Mouse (Mus musculus) forebrain, embryonic 16.5 days (tissue): Measurements from ENCODE around the gene Rad51b. TPM values are rescaled to one million over a fixed set of nuclear protein-coding genes. Genes with fewer than 3 reads are reported as not detected.

Experiments
- ATAC-seq: fragments of 200-750 bp; cut with Nextera tagmentation; 2 replicates; pipeline ENCODE4 v1.8.0; 2017; ENCODE audit warnings: mild to moderate bottlenecking, moderate library complexity
- H3K27ac ChIP-seq: fragments of 300-500 bp; sonication (generic); 2 replicates; pipeline ENCODE4 v1.5.1; 2014; ENCODE audit warnings: low read length, control low read depth
- H3K27me3 ChIP-seq: fragments of 300-500 bp; sonication (generic); replicated peaks from 2 replicates; pipeline ENCODE4 v1.6.1; 2014; ENCODE audit warnings: low read length; ENCODE audit not compliant: control insufficient read depth, insufficient read depth
- H3K36me3 ChIP-seq: fragments of 300-500 bp; sonication (generic); 2 replicates; pipeline ENCODE4 v1.6.1; 2014; ENCODE audit not compliant: control insufficient read depth, insufficient read depth
- H3K4me1 ChIP-seq: fragments of 300-500 bp; sonication (generic); replicated peaks from 2 replicates; pipeline ENCODE4 v1.6.1; 2014; ENCODE audit warnings: low read length; ENCODE audit not compliant: control insufficient read depth, insufficient read depth
- H3K4me2 ChIP-seq: fragments of 300-500 bp; sonication (generic); 2 replicates; pipeline ENCODE4 v1.6.1; 2014; ENCODE audit warnings: mild to moderate bottlenecking, low read length, control low read depth
- H3K4me3 ChIP-seq: fragments of 300-500 bp; sonication (generic); replicated peaks from 2 replicates; pipeline ENCODE4 v1.5.1; 2014; ENCODE audit warnings: mild to moderate bottlenecking, low read length, control low read depth
- H3K9ac ChIP-seq: fragments of 300-500 bp; sonication (generic); replicated peaks from 2 replicates; pipeline ENCODE4 v1.6.1; 2014; ENCODE audit warnings: low read depth, low read length, control low read depth
- H3K9me3 ChIP-seq: fragments of 300-500 bp; sonication (generic); 2 replicates; pipeline ENCODE4 v1.6.1; 2016; ENCODE audit warnings: low read length; ENCODE audit not compliant: control insufficient read depth
- WGBS: fragments of 180-500 bp; shearing (Covaris S2); extraction: QIAGEN DNeasy Blood & Tissue Kit; methylation state at CpG from one replicate; pipeline ENCODE4 v1.1.7; 2014; 5-methylcytosine and 5-hydroxymethylcytosine counted together
- polyA plus RNA-seq: library from polyadenylated mRNA; unstranded; fragments of >200 nt; fragmentation: Nextera tagmentation; extraction: Ambion mirVana; gene quantifications from 2 replicates; pipeline ENCODE4 v1.2.1, GENCODE M21; 2015

Rad51b gene
- polyA plus RNA-seq, 1 experiment from 2014 or later: 2.6 TPM

- Histone ChIP-seq H3K4me1 (peaks cover 30% of the 10 kb centered on the region), H3K36me3 (no peaks in the 10 kb centered on the region), H3K9me3 (no peaks in the 10 kb centered on the region), H3K27me3 (no peaks in the 10 kb centered on the region), H3K27ac (no peak overlapping the region), H3K4me2 (no peak overlapping the region), H3K9ac (no peak overlapping the region), H3K4me3 (no peak overlapping the region)
- WGBS: 54% methylated on average over 6 of the region's 6 CpGs
- ATAC-seq: no peak
Observed at GRCm38 (mm10) chr12:79838181-79838961, 541.3 kb downstream of the Rad51b start.

GRCm38 (mm10) chr12:79839096-79839941 lies 542.2 kb downstream of the Rad51b start:
- Histone ChIP-seq H3K4me2 (no peak overlapping the region), H3K27ac (no peak overlapping the region), H3K4me3 (no peak overlapping the region), H3K36me3 (no peaks in the 10 kb centered on the region), H3K9me3 (no peaks in the 10 kb centered on the region), H3K4me1 (peaks cover 33% of the 10 kb centered on the region), H3K27me3 (no peaks in the 10 kb centered on the region), H3K9ac (no peak overlapping the region)
- ATAC-seq: no peak
- 9% methylated on average over 12 of the region's 12 CpGs for WGBS

GRCm38 (mm10) chr12:79840465-79840864 lies 543.4 kb downstream of the Rad51b start:
- Histone ChIP-seq H3K9ac (no peak overlapping the region), H3K4me1 (peaks cover 33% of the 10 kb centered on the region), H3K36me3 (no peaks in the 10 kb centered on the region), H3K4me3 (no peak overlapping the region), H3K9me3 (no peaks in the 10 kb centered on the region), H3K27me3 (no peaks in the 10 kb centered on the region), H3K27ac (no peak overlapping the region), H3K4me2 (no peak overlapping the region)
- 47% methylated on average over 5 of the region's 5 CpGs for WGBS
- ATAC-seq: no peak

- H3K4me2 ChIP-seq: no peak overlapping the region
- peaks cover 33% of the 10 kb centered on the region for H3K4me1 ChIP-seq
- WGBS: 89% methylated on average over 3 of the region's 3 CpGs
- H3K36me3 ChIP-seq: no peaks in the 10 kb centered on the region
- H3K27me3 ChIP-seq: no peaks in the 10 kb centered on the region
- ATAC-seq: no peak
- H3K9ac ChIP-seq: no peak overlapping the region
- no peaks in the 10 kb centered on the region for H3K9me3 ChIP-seq
- no peak overlapping the region for H3K4me3 ChIP-seq
- no peak overlapping the region for H3K27ac ChIP-seq
Observed at GRCm38 (mm10) chr12:79841248-79841647, 544.2 kb downstream of the Rad51b start.

- H3K9ac ChIP-seq: no peak overlapping the region
- H3K27me3 ChIP-seq: no peaks in the 10 kb centered on the region
- peak; percentile 54 for ATAC-seq
- peaks cover 37% of the 10 kb centered on the region for H3K4me1 ChIP-seq
- peak overlapping the region; percentile 12; the same call in 1 of the 2 replicates for H3K27ac ChIP-seq
- no peak overlapping the region for H3K4me3 ChIP-seq
- no peaks in the 10 kb centered on the region for H3K9me3 ChIP-seq
- no peak overlapping the region for H3K4me2 ChIP-seq
- WGBS: 21% methylated on average over 7 of the region's 7 CpGs
- H3K36me3 ChIP-seq: no peaks in the 10 kb centered on the region
Observed at GRCm38 (mm10) chr12:79842319-79842718, 545.2 kb downstream of the Rad51b start.

GRCm38 (mm10) chr12:79843002-79843401 lies 545.9 kb downstream of the Rad51b start:
- Histone ChIP-seq H3K27me3 (no peaks in the 10 kb centered on the region), H3K4me2 (no peak overlapping the region), H3K4me1 (peaks cover 37% of the 10 kb centered on the region), H3K4me3 (no peak overlapping the region), H3K9me3 (no peaks in the 10 kb centered on the region), H3K36me3 (no peaks in the 10 kb centered on the region), H3K9ac (no peak overlapping the region), H3K27ac (peak overlapping the region; percentile 12; the same call in 1 of the 2 replicates)
- WGBS: 76% methylated on average over 11 of the region's 11 CpGs
- ATAC-seq: no peak

GRCm38 (mm10) chr12:79843496-79843895 lies 546.4 kb downstream of the Rad51b start:
- Histone ChIP-seq H3K27me3 (no peaks in the 10 kb centered on the region), H3K27ac (no peak overlapping the region)

GRCm38 (mm10) chr12:79846247-79847151 lies 549.4 kb downstream of the Rad51b start:
- Histone ChIP-seq H3K27me3 (no peaks in the 10 kb centered on the region), H3K4me3 (no peak overlapping the region), H3K9me3 (no peaks in the 10 kb centered on the region), H3K27ac (no peak overlapping the region), H3K9ac (no peak overlapping the region), H3K4me1 (peaks cover 26% of the 10 kb centered on the region), H3K4me2 (no peak overlapping the region), H3K36me3 (no peaks in the 10 kb centered on the region)
- ATAC-seq: peak; percentile 47
- 15% methylated on average over 7 of the region's 7 CpGs for WGBS

More at GRCm38 (mm10) chr12:79843496-79843895, 546.4 kb downstream of the Rad51b start:
- peaks cover 35% of the 10 kb centered on the region for H3K4me1 ChIP-seq
- no peak for ATAC-seq
- H3K9me3 ChIP-seq: no peaks in the 10 kb centered on the region
- 43% methylated on average over 6 of the region's 6 CpGs for WGBS
- no peak overlapping the region for H3K9ac ChIP-seq
- H3K4me2 ChIP-seq: no peak overlapping the region
- no peaks in the 10 kb centered on the region for H3K36me3 ChIP-seq
- H3K4me3 ChIP-seq: no peak overlapping the region
